ENCODE assay signal across 8 mouse cellular contexts in genomic region chr17:15467669-15468068, GRCm38 (mm10). TPM values are rescaled to one million over a fixed set of nuclear protein-coding genes. Genes with fewer than 3 reads are reported as not detected.
A peak's percentile ranks its signal among the peaks of the same experiment; 100 is the strongest.
DNase-seq lines count a peak whose midpoint lies in the region; ATAC-seq and TF ChIP-seq lines count a peak whose summit lies in the region.

No protein-coding gene starts in this region.

- H3K4me3 ChIP-seq in C2C12 (ENCODE audit: insufficient read depth, poor library complexity, severe bottlenecking), result no peak overlapping the region
- no peak overlapping the region for H3K4me3 ChIP-seq in liver, embryonic 11.5 days (ENCODE audit: low read depth, low read length)
- no peak overlapping the region for H3K4me3 ChIP-seq in stomach, postnatal 0 days (ENCODE audit: low read depth, low read length)

- H3K36me3 ChIP-seq in C2C12 (ENCODE audit: control insufficient read depth, insufficient read depth), result peaks cover 23% of the 10 kb centered on the region
- H3K36me3 ChIP-seq in liver, embryonic 11.5 days (ENCODE audit: control insufficient read depth, insufficient read depth, low read length), result peaks cover 19% of the 10 kb centered on the region
- H3K36me3 ChIP-seq in stomach, postnatal 0 days (ENCODE audit: control insufficient read depth, insufficient read depth, low read length), result no peaks in the 10 kb centered on the region

- DNase-seq in adrenal gland, adult 2 months, result peak; percentile 60
- DNase-seq in embryo, embryonic 10.5 days (ENCODE audit: low spot score), result peak; percentile 90
- DNase-seq in gastrocnemius, postnatal 4 days (ENCODE audit: low spot score in 2 of 2), result peak; percentile 57 to 72
- peak; percentile 66 for DNase-seq in kidney, adult 9 months
- peak; percentile 69 for DNase-seq in liver, embryonic 11.5 days (ENCODE audit: low spot score)
- DNase-seq in naive thymus-derived CD4-positive, alpha-beta T cell, adult 2 months (ENCODE audit: low read depth), result peak; percentile 78
- DNase-seq in stomach, postnatal 0 days (ENCODE audit: low spot score), result peak; percentile 80

- peak; percentile 71 for ATAC-seq in liver, embryonic 11.5 days (replicated peaks; ENCODE audit: low FRiP score)
- ATAC-seq in stomach, postnatal 0 days (ENCODE audit: low FRiP score, low TSS enrichment), result peak; percentile 67

- WGBS in liver, embryonic 11.5 days, result 20% methylated on average over 5 of the region's 5 CpGs
- 21% methylated on average over 5 of the region's 5 CpGs for WGBS in stomach, postnatal 0 days

- peak; percentile 82 for TF ChIP-seq CTCF in C2C12 (IDR thresholded peaks at IDR 0.05; ENCODE audit: control insufficient read depth, insufficient read depth, insufficient read length)
- TF ChIP-seq CTCF in stomach, postnatal 0 days (IDR thresholded peaks at IDR 0.05; ENCODE audit: low read depth), result peak; percentile 95

- H3K4me1 ChIP-seq in liver, embryonic 11.5 days (replicated peaks; ENCODE audit: control insufficient read depth, insufficient read depth, low read length), result no peaks in the 10 kb centered on the region; the same call in 1 of the 2 replicates
- no peaks in the 10 kb centered on the region for H3K4me1 ChIP-seq in stomach, postnatal 0 days (replicated peaks; ENCODE audit: control insufficient read depth, insufficient read depth)

- no peak overlapping the region for H3K27ac ChIP-seq in liver, embryonic 11.5 days (ENCODE audit: low read depth, low read length)
- H3K27ac ChIP-seq in stomach, postnatal 0 days (replicated peaks), result no peak overlapping the region

- H3K27me3 ChIP-seq in C2C12 (ENCODE audit: control insufficient read depth, insufficient read depth, insufficient read length), result no peaks in the 10 kb centered on the region
- no peaks in the 10 kb centered on the region for H3K27me3 ChIP-seq in liver, embryonic 11.5 days (replicated peaks; ENCODE audit: control insufficient read depth, insufficient read depth, low read length)
- H3K27me3 ChIP-seq in stomach, postnatal 0 days (ENCODE audit: control insufficient read depth, insufficient read depth, low read length), result no peaks in the 10 kb centered on the region

- TF ChIP-seq EP300 in stomach, postnatal 0 days (optimal IDR thresholded peaks at IDR 0.05), result no peak

- no peak overlapping the region for H3ac ChIP-seq in C2C12 (ENCODE audit: control insufficient read depth, insufficient read length, low read depth)

- no peak overlapping the region for H3K9ac ChIP-seq in liver, embryonic 11.5 days (ENCODE audit: low read depth, low read length)
- no peak overlapping the region for H3K9ac ChIP-seq in stomach, postnatal 0 days (ENCODE audit: low read length)

- H3K9me3 ChIP-seq in liver, embryonic 11.5 days (ENCODE audit: control insufficient read depth, low read length), result no peaks in the 10 kb centered on the region
- H3K9me3 ChIP-seq in stomach, postnatal 0 days (ENCODE audit: control insufficient read depth, low read length), result no peaks in the 10 kb centered on the region

- no peaks in the 10 kb centered on the region for H3K79me3 ChIP-seq in C2C12 (ENCODE audit: low read depth)

- no peaks in the 10 kb centered on the region for H3K79me2 ChIP-seq in C2C12 (ENCODE audit: control insufficient read depth, insufficient read depth)

- H3K4me2 ChIP-seq in liver, embryonic 11.5 days, result no peak overlapping the region
- no peak overlapping the region for H3K4me2 ChIP-seq in stomach, postnatal 0 days (replicated peaks; ENCODE audit: low read depth)

TF ChIP-seq in C2C12, 6 proteins besides CTCF, POLR2A, EP300 and RAD21:
- TF ChIP-seq FOSL1 (IDR thresholded peaks at IDR 0.05; ENCODE audit: insufficient read depth, low read length, poor library complexity, severe bottlenecking) (no peak), MYOD1 (IDR thresholded peaks at IDR 0.05; ENCODE audit: control insufficient read depth, insufficient read length, low read depth) (no peak), USF1 (IDR thresholded peaks at IDR 0.05; ENCODE audit: low read depth) (no peak), MAX (IDR thresholded peaks at IDR 0.05) (no peak), MYOG (IDR thresholded peaks at IDR 0.05; ENCODE audit: control insufficient read depth, extremely low read depth, insufficient read length) (no peak), CEBPB (IDR thresholded peaks at IDR 0.05; ENCODE audit: low read depth) (no peak)

RNA-seq across cellular contexts. Expression of gene Psmb1, which starts 31.9 kb away (rescaled TPM):
- polyA plus RNA-seq in C2C12 (2012; fragmentation: generic; extraction: Trizol), result 216 TPM
- 100 to 1,000 TPM; 156 to 176 TPM for total RNA-seq in adrenal gland, adult 2 months (2021)
- polyA plus RNA-seq in adrenal gland, adult 2 months (2012; rRNA removed), result 26.0 and 29.3 TPM in 2 replicates
- total RNA-seq in gastrocnemius, postnatal 4 days (2021), result 100 to 1,000 TPM; 156 TPM
- polyA plus RNA-seq in liver, embryonic 11.5 days (2014; fragmentation: Nextera tagmentation; extraction: Ambion mirVana), result 251 and 252 TPM in 2 replicates
- polyA plus RNA-seq in stomach, postnatal 0 days (2015; fragmentation: Nextera tagmentation; extraction: Ambion mirVana), result 221 and 222 TPM in 2 replicates

RNA-seq across cellular contexts. Expression of gene Tbp, which starts 32.0 kb away (rescaled TPM):
- polyA plus RNA-seq in C2C12 (2012; fragmentation: generic; extraction: Trizol), result 18.3 TPM
- 10 to 100 TPM; 23.0 to 33.0 TPM for total RNA-seq in adrenal gland, adult 2 months (2021)
- 28.5 and 32.9 TPM in 2 replicates for polyA plus RNA-seq in adrenal gland, adult 2 months (2012; rRNA removed)
- total RNA-seq in gastrocnemius, postnatal 4 days (2021), result 10 to 100 TPM; 16.6 to 17.8 TPM
- 54.3 and 56.3 TPM in 2 replicates for polyA plus RNA-seq in liver, embryonic 11.5 days (2014; fragmentation: Nextera tagmentation; extraction: Ambion mirVana)
- 19.0 and 20.5 TPM in 2 replicates for polyA plus RNA-seq in stomach, postnatal 0 days (2015; fragmentation: Nextera tagmentation; extraction: Ambion mirVana)

RNA-seq across cellular contexts. Expression of gene Pdcd2, which starts 59.4 kb away (rescaled TPM):
- 42.5 TPM for polyA plus RNA-seq in C2C12 (2012; fragmentation: generic; extraction: Trizol)
- total RNA-seq in adrenal gland, adult 2 months (2021), result 10 to 100 TPM; 26.4 to 28.3 TPM
- polyA plus RNA-seq in adrenal gland, adult 2 months (2012; rRNA removed), result 48.7 and 61.9 TPM in 2 replicates
- 10 to 100 TPM; 18.5 to 25.8 TPM for total RNA-seq in gastrocnemius, postnatal 4 days (2021)
- polyA plus RNA-seq in liver, embryonic 11.5 days (2014; fragmentation: Nextera tagmentation; extraction: Ambion mirVana), result 58.2 and 64.0 TPM in 2 replicates
- polyA plus RNA-seq in stomach, postnatal 0 days (2015; fragmentation: Nextera tagmentation; extraction: Ambion mirVana), result 36.3 and 36.8 TPM in 2 replicates
